Mouse (Mus musculus) naive thymus-derived CD4-positive, alpha-beta T cell, adult 5 months (primary cell): ENCODE results near the gene Psapl1. TPM values are rescaled to one million over a fixed set of nuclear protein-coding genes. Genes with fewer than 3 reads are reported as not detected.

Experiments used
- polyA plus RNA-seq: library from polyadenylated mRNA; unstranded; fragments of 100-300 nt; shearing (Covaris generic); gene quantifications from one replicate; pipeline ENCODE4 v1.2.1, GENCODE M21; 2017

The Psapl1 gene
- polyA plus RNA-seq, result not detected

GRCm38 (mm10) chr5:36203916-36204315 is at the start of gene Psapl1:
Gene Psapl1 (plus strand): TSS chr5:36204021.

Other genes starting within 250 kb of the Psapl1 start
- 12.5 TPM for gene Sorcs2, start 194.1 kb downstream of the Psapl1 start, polyA plus RNA-seq